Mouse (Mus musculus) megakaryocyte progenitor cell, adult 5-6 weeks (primary cell): ENCODE measurements around the gene Clrn1. TPM values are rescaled to one million over a fixed set of nuclear protein-coding genes. Genes with fewer than 3 reads are reported as not detected.

ENCODE experiments used
- ATAC-seq: replicated peaks from 2 replicates; pipeline ENCODE4 v1.8.0; 2016; ENCODE audit warnings: mild to moderate bottlenecking, moderate TSS enrichment, inconsistent platforms; ENCODE audit not compliant: poor library complexity
- total RNA-seq, 2 experiments: library from RNA; stranded (forward) in 1 of 2; stranded (reverse) in 1 of 2; fragments of 157-497, 149-512 nt in 1 of 2; fragments of 200-1000 nt in 1 of 2; gene quantifications; 2 replicates each; pipeline versions ENCODE4 v1.2.3 to v1.2.4; 2015 to 2017

Clrn1 gene
- total RNA-seq, 2 experiments from 2014 or later: not detected

GRCm38 (mm10) chr3:58832888-58833287, 52.3 kb downstream of the Clrn1 start:
- no peak for ATAC-seq

GRCm38 (mm10) chr3:58831586-58831985, 53.6 kb downstream of the Clrn1 start:
- ATAC-seq: no peak

- no peak for ATAC-seq
Observed at GRCm38 (mm10) chr3:58829926-58830325, 55.2 kb downstream of the Clrn1 start.

- ATAC-seq: no peak
Observed at GRCm38 (mm10) chr3:58828366-58829153, 56.6 kb downstream of the Clrn1 start.

- no peak for ATAC-seq
Observed at GRCm38 (mm10) chr3:58826266-58826665, 58.9 kb downstream of the Clrn1 start.

- ATAC-seq: no peak
Observed at GRCm38 (mm10) chr3:58822211-58822610, 62.9 kb downstream of the Clrn1 start, which contains the start of gene Mindy4b-ps. Gene Mindy4b-ps, minus strand, starts transcription at chr3:58822311.

GRCm38 (mm10) chr3:58817337-58817736, 67.8 kb downstream of the Clrn1 start:
- ATAC-seq: no peak

GRCm38 (mm10) chr3:58814191-58814590, 70.9 kb downstream of the Clrn1 start:
- no peak for ATAC-seq

GRCm38 (mm10) chr3:58810353-58810752, 74.8 kb downstream of the Clrn1 start:
- no peak for ATAC-seq

GRCm38 (mm10) chr3:58809111-58809915, 75.8 kb downstream of the Clrn1 start:
- no peak for ATAC-seq

- ATAC-seq: no peak
Observed at GRCm38 (mm10) chr3:58808636-58809035, 76.5 kb downstream of the Clrn1 start.

- no peak for ATAC-seq
Observed at GRCm38 (mm10) chr3:58804745-58805144, 80.4 kb downstream of the Clrn1 start.

GRCm38 (mm10) chr3:58798676-58799075, 86.5 kb downstream of the Clrn1 start:
- ATAC-seq: no peak

- no peak for ATAC-seq
Observed at GRCm38 (mm10) chr3:58798245-58798644, 86.9 kb downstream of the Clrn1 start.

Other genes starting within 250 kb of the Clrn1 start
- 0.20 TPM in 1 of 2 replicates, not detected in the other for gene Erich6, start 248.1 kb downstream of the Clrn1 start, total RNA-seq (2015)
- not detected in 2 replicates for gene Erich6, start 248.1 kb downstream of the Clrn1 start, total RNA-seq (2017)
- gene Siah2, start 192.9 kb downstream of the Clrn1 start, total RNA-seq (2015): 16.0 and 21.2 TPM in 2 replicates
- gene Siah2, start 192.9 kb downstream of the Clrn1 start, total RNA-seq (2017): 7.0 and 10.5 TPM in 2 replicates
- not detected in 2 replicates for gene Mindy4b-ps, start 63.0 kb downstream of the Clrn1 start, total RNA-seq (2015)
- not detected in 2 replicates for gene Mindy4b-ps, start 63.0 kb downstream of the Clrn1 start, total RNA-seq (2017)
- gene Med12l, start 120.5 kb upstream of the Clrn1 start, total RNA-seq (2015): 1.2 and 1.8 TPM in 2 replicates
- 1.2 and 1.8 TPM in 2 replicates for gene Med12l, start 120.5 kb upstream of the Clrn1 start, total RNA-seq (2017)
- gene Gpr171, start 216.5 kb upstream of the Clrn1 start, total RNA-seq (2015): 24.3 and 26.9 TPM in 2 replicates
- gene Gpr171, start 216.5 kb upstream of the Clrn1 start, total RNA-seq (2017): 23.1 and 31.9 TPM in 2 replicates